Mouse (Mus musculus) small intestine, adult 2 months (tissue): Measurements from ENCODE around the gene Lrfn2. TPM values are rescaled to one million over a fixed set of nuclear protein-coding genes. Genes with fewer than 3 reads are reported as not detected.

ENCODE experiments used
- H3K27ac ChIP-seq: fragments of 200-500 bp; 2 replicates; pipeline ENCODE4 v1.5.1; 2012; ENCODE audit warnings: low read depth, low read length, control low read depth, inconsistent platforms; ENCODE audit not compliant: insufficient read depth
- H3K27me3 ChIP-seq: fragments of 200-500 bp; 2 replicates; pipeline ENCODE4 v1.6.1; 2012; ENCODE audit warnings: mild to moderate bottlenecking, moderate library complexity, low read length, inconsistent platforms; ENCODE audit not compliant: control insufficient read depth, insufficient read depth
- H3K36me3 ChIP-seq: fragments of 200-500 bp; 2 replicates; pipeline ENCODE4 v1.6.1; 2012; ENCODE audit warnings: mild to moderate bottlenecking, low read length, control low read depth, inconsistent platforms; ENCODE audit not compliant: control insufficient read depth, insufficient read depth
- H3K4me1 ChIP-seq: fragments of 200-500 bp; 2 replicates; pipeline ENCODE4 v1.6.1; 2012; ENCODE audit warnings: low read length, inconsistent platforms, mixed read lengths; ENCODE audit not compliant: control insufficient read depth, insufficient read depth, insufficient read length
- H3K4me3 ChIP-seq: fragments of 200-500 bp; 2 replicates; pipeline ENCODE4 v1.5.1; 2012; ENCODE audit warnings: low read depth, mild to moderate bottlenecking, control low read depth, inconsistent platforms, low read length, moderate library complexity
- CTCF ChIP-seq: fragments of 200-500 bp; IDR thresholded peaks from 2 replicates; pipeline ENCODE4 v1.5.1; 2012; ENCODE audit warnings: low read depth, mild to moderate bottlenecking, control low read depth, inconsistent platforms, low read length, moderate library complexity, mixed read lengths; ENCODE audit not compliant: insufficient replicate concordance, insufficient read length; ENCODE audit errors: extremely low read depth
- POLR2A ChIP-seq: fragments of 200-500 bp; IDR thresholded peaks from 2 replicates; pipeline ENCODE4 v1.6.1; 2012; ENCODE audit warnings: low read depth, mild to moderate bottlenecking, control low read depth, inconsistent platforms, low read length, moderate library complexity
- WGBS: fragments of 180-500 bp; shearing (Covaris S2); methylation state at CpG from one replicate; pipeline ENCODE4 v1.1.7; 2018; 5-methylcytosine and 5-hydroxymethylcytosine counted together
- polyA plus RNA-seq: library from polyadenylated mRNA; depleted of rRNA; stranded (reverse); fragments of >200 nt; gene quantifications from 2 replicates; pipeline ENCODE4 v1.2.3, GENCODE M21; 2012; rRNA removed

Gene Lrfn2
- polyA plus RNA-seq: 0.10 and 0.11 TPM in 2 replicates

DNA sequence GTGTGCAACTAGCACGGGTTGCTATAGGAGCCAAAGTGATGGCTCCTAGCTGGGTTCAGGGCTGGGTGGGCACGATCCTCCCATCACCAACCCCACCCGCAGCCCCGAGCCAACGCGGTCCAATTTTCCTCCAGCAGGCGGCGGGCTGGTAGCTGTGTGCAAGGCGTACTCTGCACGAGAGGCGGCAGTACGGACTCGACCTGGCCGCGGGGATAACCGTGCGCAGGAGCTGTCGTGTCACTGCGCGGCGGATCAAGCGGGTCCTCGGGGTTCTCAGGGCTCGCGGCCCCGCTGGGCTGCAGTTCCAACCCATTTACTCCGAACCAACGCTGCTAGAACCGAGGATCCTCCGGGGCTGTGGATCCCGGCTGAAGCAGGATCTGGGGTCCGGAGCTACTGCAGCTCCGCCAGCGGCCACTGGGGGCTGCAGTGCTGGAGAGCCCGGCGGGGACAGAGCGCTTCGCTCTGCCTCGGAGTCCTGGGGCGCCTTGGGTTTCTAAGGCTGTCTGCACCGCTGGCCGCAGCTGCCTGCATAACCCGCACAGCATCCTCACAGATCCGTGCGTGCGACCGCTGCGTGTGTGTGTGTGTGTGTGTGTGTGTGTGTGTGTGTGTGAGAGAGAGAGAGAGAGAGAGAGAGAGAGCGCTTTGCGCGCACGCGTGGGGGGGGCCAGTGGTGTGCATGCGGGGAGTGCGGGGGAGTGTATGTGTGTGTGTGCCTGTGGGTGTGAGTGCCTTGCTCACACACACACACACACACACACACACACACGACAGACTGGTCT lies at the start of gene Lrfn2:
Gene Lrfn2, plus strand, starts transcription at position 759 of the 785 bp plus-strand sequence.
- Histone ChIP-seq H3K4me3 (peak within 1 kb of the TSS; percentile 65), H3K4me1 (peaks cover 12% of the 10 kb centered on the region), H3K36me3 (no peaks in the 10 kb centered on the region), H3K27me3 (peaks cover 6% of the 10 kb centered on the region; the same call in 1 of the 2 replicates), H3K27ac (no peak within 1 kb of the TSS)
- under 1% methylated on average over 56 of the region's 56 CpGs for WGBS
- TF ChIP-seq CTCF (peak; percentile 75), POLR2A (no peak)

DNA sequence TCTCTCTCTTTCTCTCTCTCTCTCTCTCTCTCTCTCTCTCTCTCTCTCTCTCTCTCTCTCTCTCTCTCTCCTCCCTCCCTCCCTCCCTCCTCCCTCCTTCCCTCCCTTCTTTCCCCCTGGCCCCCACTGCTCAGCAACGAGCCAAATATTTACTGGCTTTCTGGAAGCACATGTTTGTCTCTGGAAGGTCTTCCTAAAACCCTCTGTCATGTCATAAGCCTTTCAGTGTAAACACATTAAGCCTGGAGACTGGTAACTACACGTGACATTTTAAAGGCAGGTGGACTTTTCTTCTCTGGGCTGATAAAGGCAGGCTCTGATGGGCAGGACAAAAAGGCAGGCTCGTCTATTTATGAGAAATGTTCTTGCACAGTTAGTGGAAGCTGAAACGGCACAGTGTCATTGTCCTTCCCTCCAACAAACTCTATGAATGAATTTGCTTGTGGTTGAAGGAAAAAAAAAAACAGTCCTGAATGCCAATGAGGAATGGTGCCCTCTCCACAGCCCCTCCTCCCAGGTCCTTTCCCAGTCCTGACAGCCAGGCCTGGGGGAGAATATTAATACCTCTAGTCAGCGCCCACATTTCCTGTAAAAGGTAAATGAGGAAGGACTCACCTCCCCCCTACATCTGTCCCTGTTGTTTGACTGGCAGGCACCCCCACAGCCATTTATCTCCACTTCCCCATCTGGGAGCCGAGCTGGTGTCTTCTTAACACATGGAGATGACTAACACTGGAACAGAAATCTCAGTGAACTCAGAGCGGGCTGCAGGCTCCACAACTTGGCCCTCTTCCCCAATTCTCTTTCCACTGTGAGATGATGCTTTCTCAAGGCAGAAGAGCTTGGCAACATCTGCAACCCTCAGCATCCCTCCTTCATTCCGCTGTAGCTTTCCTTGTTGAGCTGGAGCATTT lies 44.5 kb upstream of the Lrfn2 start:
- WGBS: 38% methylated on average over 8 of the region's 8 CpGs
- H3K4me1 ChIP-seq: no peaks in the 10 kb centered on the region
- H3K27ac ChIP-seq: no peak overlapping the region
- H3K36me3 ChIP-seq: no peaks in the 10 kb centered on the region
- TF ChIP-seq CTCF: no peak
- no peak for TF ChIP-seq POLR2A
- no peaks in the 10 kb centered on the region for H3K27me3 ChIP-seq
- H3K4me3 ChIP-seq: no peak overlapping the region

DNA sequence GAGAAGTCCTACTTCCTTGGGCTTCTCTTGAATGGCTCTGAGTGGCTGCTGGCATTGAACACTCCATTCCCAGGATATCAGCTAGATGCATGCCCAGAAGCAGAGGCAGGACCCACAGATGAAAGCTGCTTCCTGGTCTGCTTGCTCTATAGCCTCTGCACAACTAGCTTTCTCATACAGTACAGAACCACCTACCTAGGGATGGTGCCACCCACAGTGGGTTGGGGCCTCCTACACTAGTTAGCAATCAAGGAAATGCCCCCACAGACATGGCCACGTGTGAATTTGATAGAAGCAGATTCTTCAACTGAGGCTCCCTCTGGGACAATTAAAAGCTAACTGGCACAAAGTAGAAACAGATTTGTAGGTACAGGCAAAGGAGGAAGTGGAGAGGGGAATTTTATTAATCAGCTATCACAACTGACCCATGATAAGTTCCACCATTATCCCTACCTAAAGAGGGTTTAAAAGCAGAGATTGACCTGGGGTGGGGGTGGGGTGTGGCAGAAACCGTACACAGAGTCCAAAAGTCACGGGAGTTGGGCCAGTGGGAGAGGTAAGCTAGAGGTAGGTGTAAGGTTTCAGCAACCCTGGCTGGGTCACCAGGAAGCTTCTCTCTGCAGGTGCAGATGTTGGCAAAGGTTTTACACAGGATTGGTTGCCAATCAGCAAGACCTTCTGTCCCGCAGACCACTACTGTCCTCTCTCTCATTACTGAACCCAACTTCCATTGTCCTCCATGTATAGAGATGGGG lies 26.7 kb upstream of the Lrfn2 start:
- WGBS: 15% methylated on average over 4 of the region's 4 CpGs
- TF ChIP-seq POLR2A: no peak
- no peak for TF ChIP-seq CTCF
- H3K36me3 ChIP-seq: no peaks in the 10 kb centered on the region

DNA sequence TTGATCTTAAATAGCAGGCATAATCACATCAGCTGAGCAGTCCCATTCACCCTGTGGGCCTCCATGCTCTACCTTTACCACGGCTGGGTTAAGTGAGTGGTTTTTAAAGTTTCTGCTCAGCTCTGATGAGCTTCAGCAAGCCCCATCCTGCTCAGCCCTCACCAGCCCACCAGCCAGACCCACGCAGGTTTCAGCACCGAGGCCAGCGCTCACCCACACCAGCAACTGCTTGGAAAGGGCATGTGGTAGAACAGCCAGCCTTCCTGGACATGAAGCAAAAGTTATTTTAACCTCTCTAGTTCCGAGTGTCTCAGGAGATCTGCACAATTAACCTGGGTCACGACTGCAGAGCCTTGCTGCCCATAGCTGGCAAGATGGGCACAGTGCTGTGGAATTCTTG lies 18.7 kb upstream of the Lrfn2 start:
- TF ChIP-seq POLR2A (no peak), CTCF (no peak)
- Histone ChIP-seq H3K4me3 (no peak overlapping the region), H3K36me3 (no peaks in the 10 kb centered on the region), H3K27me3 (no peaks in the 10 kb centered on the region), H3K27ac (no peak overlapping the region), H3K4me1 (peaks cover 6% of the 10 kb centered on the region; the same call in 1 of the 2 replicates)
- WGBS: 44% methylated on average over 6 of the region's 6 CpGs

More for the DNA sequence above, 26.7 kb upstream of the Lrfn2 start:
- H3K27ac ChIP-seq: peak overlapping the region; percentile 88
- no peak overlapping the region for H3K4me3 ChIP-seq
- peaks cover 23% of the 10 kb centered on the region; the same call in 1 of the 2 replicates for H3K4me1 ChIP-seq
- H3K27me3 ChIP-seq: no peaks in the 10 kb centered on the region

DNA sequence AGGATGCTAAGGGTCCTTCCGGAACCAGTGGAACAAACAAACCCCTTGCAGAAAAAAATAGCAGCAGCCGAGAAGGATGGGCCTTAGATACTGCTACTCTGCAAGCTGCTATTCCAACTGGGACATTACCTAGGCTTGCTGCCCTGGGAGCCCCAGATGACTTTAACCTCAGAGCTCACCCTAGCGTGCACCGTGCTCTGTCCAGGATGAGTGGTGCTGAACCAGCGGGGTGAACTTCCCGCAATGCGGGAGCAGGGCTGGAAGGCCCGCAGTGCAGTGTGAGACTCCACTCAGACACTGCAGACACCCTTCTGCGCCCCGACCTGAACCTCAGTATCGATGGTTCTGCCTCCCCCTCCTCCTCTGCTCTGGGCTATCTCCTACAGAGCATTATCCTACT lies 14.8 kb upstream of the Lrfn2 start:
- no peak for TF ChIP-seq POLR2A
- no peak for TF ChIP-seq CTCF
- H3K36me3 ChIP-seq: no peaks in the 10 kb centered on the region
- peaks cover 2% of the 10 kb centered on the region; the same call in 1 of the 2 replicates for H3K4me1 ChIP-seq
- no peaks in the 10 kb centered on the region for H3K27me3 ChIP-seq
- 12% methylated on average over 11 of the region's 11 CpGs for WGBS
- no peak overlapping the region for H3K27ac ChIP-seq
- no peak overlapping the region for H3K4me3 ChIP-seq

DNA sequence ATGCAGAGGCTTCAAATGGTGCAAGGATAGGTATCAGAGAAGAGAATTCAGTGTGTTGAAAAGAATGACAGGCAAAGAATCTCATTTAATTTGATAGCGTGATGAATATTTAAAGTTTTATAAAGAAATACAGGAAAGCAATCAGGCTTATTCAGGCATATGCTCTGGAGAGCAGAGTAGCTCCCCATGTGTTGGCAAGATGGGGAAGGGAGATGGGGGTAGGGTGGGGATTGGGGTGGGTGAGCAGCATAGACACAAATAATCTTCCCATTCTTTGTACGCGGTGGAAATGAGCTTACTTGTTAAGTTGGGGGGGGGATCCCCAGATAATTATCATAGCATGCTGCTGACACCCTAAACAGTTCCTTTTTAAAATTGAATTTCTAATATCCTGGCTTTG lies 13.7 kb upstream of the Lrfn2 start:
- H3K4me1 ChIP-seq: no peaks in the 10 kb centered on the region
- no peaks in the 10 kb centered on the region for H3K36me3 ChIP-seq
- no peak overlapping the region for H3K27ac ChIP-seq
- 94% methylated on average over 3 of the region's 3 CpGs for WGBS
- no peaks in the 10 kb centered on the region for H3K27me3 ChIP-seq
- TF ChIP-seq POLR2A (no peak), CTCF (no peak)
- no peak overlapping the region for H3K4me3 ChIP-seq
